Mouse (Mus musculus) liver, embryonic 16.5 days (tissue): ENCODE results near the gene Rims1. TPM values are rescaled to one million over a fixed set of nuclear protein-coding genes. Genes with fewer than 3 reads are reported as not detected.

Experiments used
- ATAC-seq: fragments of 200-750 bp; cut with Nextera tagmentation; 2 replicates; pipeline ENCODE4 v1.8.0; 2017; ENCODE audit warnings: low read depth, mild to moderate bottlenecking, moderate number of reproducible peaks, moderate library complexity
- H3K27ac ChIP-seq: fragments of 300-500 bp; sonication (generic); 2 replicates; pipeline ENCODE4 v1.5.1; 2014; ENCODE audit warnings: mild to moderate bottlenecking, low read length
- H3K27me3 ChIP-seq: fragments of 300-500 bp; sonication (generic); 2 replicates; pipeline ENCODE4 v1.6.1; 2014; ENCODE audit warnings: low read depth, low read length, mixed read lengths; ENCODE audit not compliant: control insufficient read depth, insufficient read depth
- H3K36me3 ChIP-seq: fragments of 300-500 bp; sonication (generic); 2 replicates; pipeline ENCODE4 v1.6.1; 2014; ENCODE audit warnings: mild to moderate bottlenecking; ENCODE audit not compliant: control insufficient read depth, insufficient read depth
- H3K4me1 ChIP-seq: fragments of 300-500 bp; sonication (generic); 2 replicates; pipeline ENCODE4 v1.6.1; 2014; ENCODE audit warnings: low read depth, low read length, mixed read lengths; ENCODE audit not compliant: control insufficient read depth
- H3K4me2 ChIP-seq: fragments of 300-500 bp; sonication (generic); 2 replicates; pipeline ENCODE4 v1.6.1; 2014; ENCODE audit warnings: low read depth, low read length, mixed read lengths
- H3K4me3 ChIP-seq: fragments of 300-500 bp; sonication (generic); 2 replicates; pipeline ENCODE4 v1.5.1; 2014; ENCODE audit warnings: low read depth, mild to moderate bottlenecking, low read length
- H3K9ac ChIP-seq: fragments of 300-500 bp; sonication (generic); 2 replicates; pipeline ENCODE4 v1.6.1; 2014; ENCODE audit warnings: low read depth, low read length
- H3K9me3 ChIP-seq: fragments of 300-500 bp; sonication (generic); replicated peaks from 2 replicates; pipeline ENCODE4 v1.6.1; 2016; ENCODE audit warnings: low read length; ENCODE audit not compliant: control insufficient read depth
- WGBS: fragments of 180-500 bp; shearing (Covaris S2); extraction: QIAGEN DNeasy Blood & Tissue Kit; methylation state at CpG from one replicate; pipeline ENCODE4 v1.1.7; 2014; ENCODE audit not compliant: insufficient replicate concordance; 5-methylcytosine and 5-hydroxymethylcytosine counted together
- polyA plus RNA-seq: library from polyadenylated mRNA; unstranded; fragments of >200 nt; fragmentation: Nextera tagmentation; extraction: Ambion mirVana; gene quantifications from 2 replicates; pipeline ENCODE4 v1.2.1, GENCODE M21; 2015

Rims1 gene
- 0.08 TPM in 1 of 2 replicates, not detected in the other for polyA plus RNA-seq

- Histone ChIP-seq H3K4me2 (peak within 1 kb of the TSS; percentile 66), H3K27ac (no peak within 1 kb of the TSS), H3K9me3 (no peaks in the 10 kb centered on the region), H3K4me3 (peak within 1 kb of the TSS; percentile 46), H3K4me1 (no peaks in the 10 kb centered on the region), H3K9ac (peak within 1 kb of the TSS; percentile 37; the same call in 1 of the 2 replicates), H3K27me3 (peaks cover 20% of the 10 kb centered on the region), H3K36me3 (no peaks in the 10 kb centered on the region)
- WGBS = 2% methylated on average over 55 of the region's 76 CpGs
- ATAC-seq = peak; percentile 30; the same call in 1 of the 2 replicates
Measured at GRCm38 (mm10) chr1:22805726-22806625, at the start of gene Rims1. Gene Rims1, minus strand, starts transcription at chr1:22805994.

DNA sequence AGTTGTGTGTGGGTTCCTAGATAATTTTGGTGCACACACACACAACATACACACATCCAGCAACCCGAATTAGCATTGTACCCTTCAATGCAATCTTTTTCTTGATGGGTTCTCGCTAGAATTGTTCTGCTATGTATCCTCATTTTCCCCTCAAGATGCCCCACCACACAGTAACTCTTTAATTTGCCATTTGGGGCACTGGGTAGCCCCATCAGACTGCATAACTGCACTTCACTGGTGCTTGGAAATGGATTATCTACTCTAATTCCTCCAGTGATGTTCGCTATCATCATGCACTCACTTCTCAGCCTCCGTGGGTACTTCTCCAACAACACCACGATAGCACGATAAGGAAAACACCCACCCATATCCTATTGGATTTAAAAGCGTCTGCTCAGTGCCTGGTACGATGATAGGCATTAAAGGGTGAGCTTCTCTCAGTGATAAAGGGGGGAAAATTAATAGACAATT is 867 bp upstream of the Rims1 start:
- no peak overlapping the region for H3K9ac ChIP-seq
- H3K4me2 ChIP-seq = 0 out of 2 replicates have a peak overlapping the region, but pooled peaks have one; percentile 66
- WGBS = 15% methylated on average over 8 of the region's 8 CpGs
- no peaks in the 10 kb centered on the region for H3K9me3 ChIP-seq
- no peak for ATAC-seq
- H3K4me1 ChIP-seq = no peaks in the 10 kb centered on the region
- H3K27ac ChIP-seq = no peak overlapping the region
- no peaks in the 10 kb centered on the region for H3K36me3 ChIP-seq
- H3K27me3 ChIP-seq = peaks cover 20% of the 10 kb centered on the region
- peak overlapping the region; percentile 46 for H3K4me3 ChIP-seq

DNA sequence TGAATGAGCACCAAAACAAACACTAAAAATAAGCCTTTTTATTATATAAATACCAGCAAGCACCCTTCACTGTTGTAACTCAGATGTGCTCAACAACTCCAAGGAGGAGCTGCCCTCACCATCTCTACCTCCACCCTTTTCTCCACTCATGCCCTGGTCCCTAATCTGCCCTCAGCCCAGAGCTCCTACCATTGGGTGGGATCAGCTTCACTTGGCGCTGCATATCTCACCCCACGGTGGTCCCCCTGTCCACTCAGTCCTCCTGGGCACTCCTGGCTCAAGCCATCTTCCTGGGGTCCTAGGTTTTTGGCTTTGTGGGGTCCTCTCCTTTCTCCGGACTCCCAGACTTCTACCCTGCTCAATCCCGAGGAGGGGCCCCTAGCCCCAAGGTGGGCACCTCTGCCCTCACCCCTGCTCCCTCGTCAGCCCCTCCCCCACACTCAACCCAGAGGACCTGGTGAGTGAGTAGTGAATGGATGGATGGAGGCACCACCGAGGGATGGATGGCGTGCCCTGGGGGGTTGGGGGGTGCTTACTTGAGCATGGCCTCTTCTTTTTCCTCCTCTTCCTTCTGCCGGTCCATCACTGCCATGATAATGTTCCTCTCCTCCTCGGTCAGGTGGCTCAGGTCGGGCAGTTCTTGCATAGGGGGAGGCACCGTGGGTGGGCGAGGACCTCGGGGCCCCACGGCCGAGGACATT is 619 bp downstream of the Rims1 start:
- Histone ChIP-seq H3K36me3 (no peaks in the 10 kb centered on the region), H3K4me1 (no peaks in the 10 kb centered on the region), H3K4me2 (peak overlapping the region; percentile 66), H3K27me3 (peaks cover 20% of the 10 kb centered on the region), H3K9me3 (no peaks in the 10 kb centered on the region), H3K4me3 (peak overlapping the region; percentile 46), H3K27ac (no peak overlapping the region), H3K9ac (no peak overlapping the region; the same call in 1 of the 2 replicates)
- 7% methylated on average over 15 of the region's 15 CpGs for WGBS
- no peak for ATAC-seq

- Histone ChIP-seq H3K9me3 (no peaks in the 10 kb centered on the region), H3K4me1 (no peaks in the 10 kb centered on the region), H3K4me2 (no peak overlapping the region), H3K27me3 (peaks cover 20% of the 10 kb centered on the region), H3K9ac (no peak overlapping the region), H3K36me3 (no peaks in the 10 kb centered on the region), H3K27ac (no peak overlapping the region), H3K4me3 (no peak overlapping the region)
- WGBS = 67% methylated on average over 4 of the region's 4 CpGs
- ATAC-seq = no peak
Measured at GRCm38 (mm10) chr1:22804148-22804885, 1.5 kb downstream of the Rims1 start.

GRCm38 (mm10) chr1:22803471-22803870 is 2.3 kb downstream of the Rims1 start:
- H3K4me2 ChIP-seq = no peak overlapping the region
- no peak overlapping the region for H3K9ac ChIP-seq
- WGBS = 44% methylated on average over 2 of the region's 2 CpGs
- no peak overlapping the region for H3K27ac ChIP-seq
- no peaks in the 10 kb centered on the region for H3K4me1 ChIP-seq
- no peak overlapping the region for H3K4me3 ChIP-seq
- no peaks in the 10 kb centered on the region for H3K36me3 ChIP-seq
- ATAC-seq = no peak
- H3K9me3 ChIP-seq = no peaks in the 10 kb centered on the region
- peaks cover 20% of the 10 kb centered on the region for H3K27me3 ChIP-seq

DNA sequence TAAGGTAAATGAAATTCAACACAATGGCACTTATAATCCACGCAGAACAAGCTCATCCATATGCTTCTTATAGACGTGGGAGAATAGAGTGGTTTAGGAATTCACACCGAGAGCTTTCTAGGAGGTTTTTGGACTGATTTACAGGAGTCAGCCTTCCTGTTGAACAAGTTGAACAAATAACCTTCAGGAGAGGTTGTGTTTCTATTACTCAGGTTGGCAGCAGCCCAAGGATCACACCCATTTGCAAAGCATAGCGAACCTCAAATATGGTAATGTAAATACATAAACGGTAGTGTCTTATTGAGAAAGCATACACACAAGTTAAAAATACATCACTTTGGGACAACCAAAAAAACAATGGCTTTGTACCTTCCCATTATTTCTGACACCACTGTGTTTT is 5.5 kb downstream of the Rims1 start:
- Histone ChIP-seq H3K27ac (no peak overlapping the region), H3K4me3 (no peak overlapping the region), H3K27me3 (peaks cover 4% of the 10 kb centered on the region; the same call in 1 of the 2 replicates), H3K4me1 (no peaks in the 10 kb centered on the region), H3K9me3 (no peaks in the 10 kb centered on the region), H3K4me2 (no peak overlapping the region), H3K36me3 (no peaks in the 10 kb centered on the region), H3K9ac (no peak overlapping the region)
- no peak for ATAC-seq
- 57% methylated on average over 5 of the region's 5 CpGs for WGBS

- ATAC-seq = no peak
- Histone ChIP-seq H3K27me3 (no peaks in the 10 kb centered on the region), H3K9me3 (no peaks in the 10 kb centered on the region), H3K36me3 (no peaks in the 10 kb centered on the region), H3K4me3 (no peak overlapping the region), H3K27ac (no peak overlapping the region), H3K4me2 (no peak overlapping the region), H3K9ac (no peak overlapping the region), H3K4me1 (no peaks in the 10 kb centered on the region)
- WGBS = 53% methylated on average over 5 of the region's 5 CpGs
Measured at GRCm38 (mm10) chr1:22797091-22797490, 8.7 kb downstream of the Rims1 start.

GRCm38 (mm10) chr1:22789391-22789909 is 16.3 kb downstream of the Rims1 start:
- ATAC-seq = no peak
- Histone ChIP-seq H3K4me1 (no peaks in the 10 kb centered on the region), H3K9ac (no peak overlapping the region), H3K9me3 (no peaks in the 10 kb centered on the region), H3K4me2 (no peak overlapping the region), H3K36me3 (no peaks in the 10 kb centered on the region), H3K27me3 (no peaks in the 10 kb centered on the region), H3K4me3 (no peak overlapping the region), H3K27ac (no peak overlapping the region)
- 36% methylated on average over 7 of the region's 7 CpGs for WGBS
